8 mouse cellular contexts compared by ENCODE assay signal in the genomic region with DNA sequence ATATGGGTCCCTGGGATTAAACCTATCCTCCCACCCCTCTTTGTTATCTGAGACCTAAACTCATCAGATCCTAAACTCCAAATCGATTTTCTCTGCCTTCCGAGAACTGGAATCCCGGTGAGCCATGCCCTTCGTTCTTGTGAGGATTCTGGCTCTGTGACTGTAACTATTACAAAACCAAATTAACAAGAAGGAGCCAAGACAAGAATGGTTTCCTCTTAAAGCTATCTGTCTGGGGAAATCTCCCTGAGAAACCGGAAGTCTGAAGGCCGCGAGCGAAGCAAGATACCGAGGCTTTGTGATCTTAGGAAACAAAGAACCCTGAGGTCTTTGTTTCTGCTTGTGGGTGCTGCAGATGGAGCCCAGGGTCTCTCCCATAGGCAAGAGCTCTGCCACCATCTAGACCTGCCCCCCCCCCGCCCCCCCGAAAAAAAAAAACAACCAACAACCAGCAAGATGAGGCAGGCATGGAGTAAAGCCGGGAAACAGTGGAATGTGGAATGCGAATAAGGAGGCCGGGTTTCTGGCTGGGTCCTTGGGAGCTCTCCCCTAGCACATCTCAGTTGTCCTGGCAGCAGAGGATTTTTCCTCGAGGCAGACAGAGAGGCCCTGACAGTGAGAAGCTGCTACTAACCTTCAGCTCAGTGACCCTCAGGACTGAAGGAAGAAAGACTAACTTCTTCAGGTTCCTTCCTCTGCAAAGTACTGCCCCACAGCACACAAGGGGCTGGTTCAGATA. TPM values are rescaled to one million over a fixed set of nuclear protein-coding genes. Genes with fewer than 3 reads are reported as not detected.
A peak's percentile ranks its signal among the peaks of the same experiment; 100 is the strongest.
DNase-seq lines count a peak whose midpoint lies in the region; ATAC-seq lines count a peak whose summit lies in the region.

No protein-coding gene starts in this region.

- no peak for ATAC-seq in kidney, embryonic 16.5 days (ENCODE audit: low FRiP score, low TSS enrichment)
- no peak for ATAC-seq in hindbrain, embryonic 16.5 days
- ATAC-seq in midbrain, embryonic 12.5 days (ENCODE audit: low FRiP score, low read depth) = no peak

- H3K9me3 ChIP-seq in kidney, embryonic 16.5 days (ENCODE audit: low read length) = no peaks in the 10 kb centered on the region
- no peaks in the 10 kb centered on the region for H3K9me3 ChIP-seq in hindbrain, embryonic 16.5 days (ENCODE audit: control insufficient read depth, low read length)
- H3K9me3 ChIP-seq in midbrain, embryonic 12.5 days = 0 out of 2 replicates have a peak, but pooled peaks cover 3% of the 10 kb centered on the region

- no peak for DNase-seq in kidney, adult 8-10 months
- DNase-seq in right cerebral cortex, postnatal 10 days (ENCODE audit: low spot score in 2 of 2) = no peak
- DNase-seq in cerebellum, adult 18-20 months = no peak
- DNase-seq in gastrocnemius, postnatal 4 days (ENCODE audit: low spot score in 2 of 2) = no peak

- H3K4me3 ChIP-seq in kidney, embryonic 16.5 days (ENCODE audit: low read length) = no peak overlapping the region
- H3K4me3 ChIP-seq in brown adipose tissue, adult 24 weeks (ENCODE audit: insufficient read depth, low read depth, low read length) = no peak overlapping the region; the same call in 1 of the 2 replicates
- no peak overlapping the region for H3K4me3 ChIP-seq in hindbrain, embryonic 16.5 days (ENCODE audit: low read length)
- no peak overlapping the region for H3K4me3 ChIP-seq in midbrain, embryonic 12.5 days

- no peaks in the 10 kb centered on the region for H3K36me3 ChIP-seq in kidney, embryonic 16.5 days (ENCODE audit: insufficient read depth, low read length)
- no peaks in the 10 kb centered on the region for H3K36me3 ChIP-seq in hindbrain, embryonic 16.5 days (ENCODE audit: control insufficient read depth, insufficient read depth, low read length)
- H3K36me3 ChIP-seq in midbrain, embryonic 12.5 days = no peaks in the 10 kb centered on the region

- no peaks in the 10 kb centered on the region for H3K27me3 ChIP-seq in kidney, embryonic 16.5 days (ENCODE audit: insufficient read depth, low read length)
- no peaks in the 10 kb centered on the region for H3K27me3 ChIP-seq in hindbrain, embryonic 16.5 days (replicated peaks; ENCODE audit: control insufficient read depth, insufficient read depth, low read length)
- no peaks in the 10 kb centered on the region for H3K27me3 ChIP-seq in midbrain, embryonic 12.5 days

- peak overlapping the region; percentile 25; the same call in 1 of the 2 replicates for H3K4me2 ChIP-seq in kidney, embryonic 16.5 days (replicated peaks; ENCODE audit: low read depth, low read length)
- no peak overlapping the region for H3K4me2 ChIP-seq in hindbrain, embryonic 16.5 days (ENCODE audit: low read length)
- H3K4me2 ChIP-seq in midbrain, embryonic 12.5 days (replicated peaks) = no peak overlapping the region; the same call in 1 of the 2 replicates

- peaks cover 36% of the 10 kb centered on the region for H3K4me1 ChIP-seq in kidney, embryonic 16.5 days (ENCODE audit: insufficient read depth, low read length)
- peaks cover 8% of the 10 kb centered on the region for H3K4me1 ChIP-seq in brown adipose tissue, adult 24 weeks (ENCODE audit: control insufficient read depth, insufficient read depth, insufficient read length, low read length)
- peaks cover 30% of the 10 kb centered on the region for H3K4me1 ChIP-seq in hindbrain, embryonic 16.5 days (ENCODE audit: control insufficient read depth, insufficient read depth, low read depth, low read length)
- H3K4me1 ChIP-seq in midbrain, embryonic 12.5 days = peaks cover 63% of the 10 kb centered on the region

- WGBS in kidney, embryonic 16.5 days = 31% methylated on average over 15 of the region's 15 CpGs
- 26% methylated on average over 13 of the region's 15 CpGs for WGBS in hindbrain, embryonic 16.5 days
- 25% methylated on average over 15 of the region's 15 CpGs for WGBS in midbrain, embryonic 12.5 days

- H3K27ac ChIP-seq in kidney, embryonic 16.5 days (ENCODE audit: low read length) = peak overlapping the region; percentile 98
- 0 out of 2 replicates have a peak overlapping the region, but pooled peaks have one; percentile 5 for H3K27ac ChIP-seq in brown adipose tissue, adult 24 weeks (replicated peaks; ENCODE audit: low read depth, low read length)
- peak overlapping the region; percentile 59 for H3K27ac ChIP-seq in hindbrain, embryonic 16.5 days (ENCODE audit: low read depth, low read length)
- peak overlapping the region; percentile 77 for H3K27ac ChIP-seq in midbrain, embryonic 12.5 days (replicated peaks)

- H3K9ac ChIP-seq in kidney, embryonic 16.5 days (replicated peaks; ENCODE audit: low read length) = peak overlapping the region; percentile 45; the same call in 1 of the 2 replicates
- peak overlapping the region; percentile 33; the same call in 1 of the 2 replicates for H3K9ac ChIP-seq in hindbrain, embryonic 16.5 days (ENCODE audit: low read depth, low read length)
- H3K9ac ChIP-seq in midbrain, embryonic 12.5 days (replicated peaks) = peak overlapping the region; percentile 28; the same call in 1 of the 2 replicates

RNA-seq across cellular contexts. Expression of gene Ccdc8, which starts 2.3 kb away (rescaled TPM):
- 49.6 and 53.8 TPM in 2 replicates for polyA plus RNA-seq in kidney, embryonic 16.5 days (2015; fragmentation: Nextera tagmentation; extraction: Ambion mirVana)
- polyA plus RNA-seq in brown adipose tissue, adult 24 weeks (2012; ENCODE audit: insufficient read depth, insufficient read length, missing spikeins) = 0.28 and 0.54 TPM in 2 replicates
- 7.9 and 9.9 TPM in 2 replicates for polyA plus RNA-seq in hindbrain, embryonic 16.5 days (2015; fragmentation: Nextera tagmentation; extraction: Ambion mirVana)
- polyA plus RNA-seq in midbrain, embryonic 12.5 days (2016; fragmentation: Nextera tagmentation; extraction: Ambion mirVana) = 7.0 and 12.6 TPM in 2 replicates
- 10 to 100 TPM; 32.5 to 33.4 TPM for total RNA-seq in gastrocnemius, postnatal 4 days (2021)

RNA-seq across cellular contexts. Expression of gene Gm42372, which starts 7.3 kb away (rescaled TPM):
- polyA plus RNA-seq in kidney, embryonic 16.5 days (2015; fragmentation: Nextera tagmentation; extraction: Ambion mirVana) = 0.20 and 0.26 TPM in 2 replicates
- polyA plus RNA-seq in brown adipose tissue, adult 24 weeks (2012; ENCODE audit: insufficient read depth, insufficient read length, missing spikeins) = not detected in 2 replicates
- 5.7 and 7.4 TPM in 2 replicates for polyA plus RNA-seq in hindbrain, embryonic 16.5 days (2015; fragmentation: Nextera tagmentation; extraction: Ambion mirVana)
- 1.7 and 1.8 TPM in 2 replicates for polyA plus RNA-seq in midbrain, embryonic 12.5 days (2016; fragmentation: Nextera tagmentation; extraction: Ambion mirVana)
- total RNA-seq in gastrocnemius, postnatal 4 days (2021) = under 1 TPM in 1 of 2 experiments, not detected in 1; 0.05 TPM

RNA-seq across cellular contexts. Expression of gene Pnmal1, which starts 30.7 kb away (rescaled TPM):
- 0.62 and 0.65 TPM in 2 replicates for polyA plus RNA-seq in kidney, embryonic 16.5 days (2015; fragmentation: Nextera tagmentation; extraction: Ambion mirVana)
- polyA plus RNA-seq in brown adipose tissue, adult 24 weeks (2012; ENCODE audit: insufficient read depth, insufficient read length, missing spikeins) = not detected in 2 replicates
- polyA plus RNA-seq in hindbrain, embryonic 16.5 days (2015; fragmentation: Nextera tagmentation; extraction: Ambion mirVana) = 57.4 and 58.3 TPM in 2 replicates
- 28.8 and 34.8 TPM in 2 replicates for polyA plus RNA-seq in midbrain, embryonic 12.5 days (2016; fragmentation: Nextera tagmentation; extraction: Ambion mirVana)
- total RNA-seq in gastrocnemius, postnatal 4 days (2021) = under 1 TPM in 1 of 2 experiments, not detected in 1; 0.16 TPM

RNA-seq across cellular contexts. Expression of gene Ppp5c, which starts 37.5 kb away (rescaled TPM):
- polyA plus RNA-seq in kidney, embryonic 16.5 days (2015; fragmentation: Nextera tagmentation; extraction: Ambion mirVana) = 122 and 125 TPM in 2 replicates
- polyA plus RNA-seq in brown adipose tissue, adult 24 weeks (2012; ENCODE audit: insufficient read depth, insufficient read length, missing spikeins) = 36.7 and 41.0 TPM in 2 replicates
- polyA plus RNA-seq in hindbrain, embryonic 16.5 days (2015; fragmentation: Nextera tagmentation; extraction: Ambion mirVana) = 132 and 138 TPM in 2 replicates
- polyA plus RNA-seq in midbrain, embryonic 12.5 days (2016; fragmentation: Nextera tagmentation; extraction: Ambion mirVana) = 102 TPM in 2 replicates
- total RNA-seq in gastrocnemius, postnatal 4 days (2021) = 10 to 100 TPM; 72.9 to 84.4 TPM

RNA-seq across cellular contexts. Expression of gene Pnmal2, which starts 45.7 kb away (rescaled TPM):
- 7.4 and 7.5 TPM in 2 replicates for polyA plus RNA-seq in kidney, embryonic 16.5 days (2015; fragmentation: Nextera tagmentation; extraction: Ambion mirVana)
- not detected in 2 replicates for polyA plus RNA-seq in brown adipose tissue, adult 24 weeks (2012; ENCODE audit: insufficient read depth, insufficient read length, missing spikeins)
- 143 and 146 TPM in 2 replicates for polyA plus RNA-seq in hindbrain, embryonic 16.5 days (2015; fragmentation: Nextera tagmentation; extraction: Ambion mirVana)
- 49.3 and 55.3 TPM in 2 replicates for polyA plus RNA-seq in midbrain, embryonic 12.5 days (2016; fragmentation: Nextera tagmentation; extraction: Ambion mirVana)
- total RNA-seq in gastrocnemius, postnatal 4 days (2021) = 10 to 100 TPM; 48.6 to 49.6 TPM

Comparison
In these comparisons a context has a peak if more than half of its experiments do, and no peak if none do; other contexts are left out.
1. H3K27ac ChIP-seq: peak in every context shown above with its lines; median percentile 98 in kidney, embryonic 16.5 days; 77 in midbrain, embryonic 12.5 days; 59 in hindbrain, embryonic 16.5 days; 5 in brown adipose tissue, adult 24 weeks.
2. RNA of gene Pnmal1, which starts 30.7 kb away (polyA plus RNA-seq): 57.4 to 58.3 TPM in hindbrain, embryonic 16.5 days and 28.8 to 34.8 TPM in midbrain, embryonic 12.5 days; 0.62 to 0.65 TPM in kidney, embryonic 16.5 days and not detected in brown adipose tissue, adult 24 weeks; every median in the first group is over 10 times any median in the second.
3. Peak in every context shown above with its lines, with median percentiles within 50 percentile points of each other: H3K9ac ChIP-seq.